Mouse (Mus musculus): Measurements from ENCODE around the gene Ehd2.
A peak's percentile ranks its signal among the peaks of the same experiment; 100 is the strongest.

GRCm38 (mm10) chr7:15975904-15976303 is 8.5 kb upstream of the Ehd2 start:
- TF ChIP-seq CTCF (IDR thresholded peaks at IDR 0.05; ENCODE audit: borderline replicate concordance, extremely low read depth, insufficient read depth, insufficient read length): peak; percentile 82
- TF ChIP-seq POLR2A (IDR thresholded peaks at IDR 0.05; ENCODE audit: borderline replicate concordance, extremely low read depth, insufficient read depth, insufficient read length, poor library complexity, severe bottlenecking): no peak
